Mouse (Mus musculus): ENCODE data around the gene Olfr427.
"Not testable (repeated sequence)": the region's sequence is repeated elsewhere in the genome, so short reads cannot be mapped to it uniquely, and the experiment has no call there.

DNA sequence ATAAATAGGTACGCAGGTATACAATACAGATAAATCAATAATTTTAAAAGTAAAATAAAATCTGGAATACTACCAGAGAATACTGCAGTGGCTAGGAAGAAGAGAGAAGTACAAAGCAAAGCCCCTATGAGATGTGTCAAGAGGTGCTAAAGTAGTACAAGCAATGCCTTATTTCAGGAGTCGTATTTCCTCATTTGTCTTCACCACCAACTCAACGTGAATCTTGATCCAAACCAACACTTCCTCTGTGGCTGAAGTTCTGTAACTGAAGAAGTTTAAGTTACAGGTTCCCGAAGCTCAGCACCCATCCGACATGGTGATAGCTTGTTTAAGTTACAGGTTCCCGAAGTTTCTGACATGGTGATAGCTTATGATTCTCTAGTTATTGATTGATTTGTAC is 48.5 kb upstream of the Olfr427 start:
- TF ChIP-seq POLR2A (IDR thresholded peaks at IDR 0.05; ENCODE audit: low read depth, low read length); CTCF (conservative IDR thresholded peaks at IDR 0.05; ENCODE audit: insufficient read depth, insufficient read length, low read depth, low read length): not testable (repeated sequence)

Data from kidney, adult 2 months (tissue).